Mouse (Mus musculus) embryonic facial prominence, embryonic 14.5 days (tissue): ENCODE measurements around the gene Gm17387. TPM values are rescaled to one million over a fixed set of nuclear protein-coding genes. Genes with fewer than 3 reads are reported as not detected.

Source experiments
- ATAC-seq: fragments of 200-750 bp; cut with Nextera tagmentation; 2 replicates; pipeline ENCODE4 v1.8.0; 2017; ENCODE audit warnings: low read depth, moderate number of reproducible peaks, moderate TSS enrichment
- DNase-seq: peaks from one replicate; pipeline ENCODE4 v3.0.0-alpha.2; 2015; ENCODE audit warnings: low spot score
- H3K27ac ChIP-seq: fragments of 300-500 bp; sonication (generic); replicated peaks from 2 replicates; pipeline ENCODE4 v1.5.1; 2014; ENCODE audit warnings: low read depth, mild to moderate bottlenecking, low read length, moderate library complexity
- H3K27me3 ChIP-seq: fragments of 300-500 bp; sonication (generic); replicated peaks from 2 replicates; pipeline ENCODE4 v1.6.1; 2014; ENCODE audit warnings: low read length; ENCODE audit not compliant: control insufficient read depth, insufficient read depth
- H3K36me3 ChIP-seq: fragments of 300-500 bp; sonication (generic); 2 replicates; pipeline ENCODE4 v1.6.1; 2014; ENCODE audit warnings: low read length, mixed read lengths; ENCODE audit not compliant: control insufficient read depth, insufficient read depth
- H3K4me1 ChIP-seq: fragments of 300-500 bp; sonication (generic); 2 replicates; pipeline ENCODE4 v1.6.1; 2014; ENCODE audit warnings: antibody characterized with exemption, low read length; ENCODE audit not compliant: control insufficient read depth, insufficient read depth
- H3K4me2 ChIP-seq: fragments of 300-500 bp; sonication (generic); 2 replicates; pipeline ENCODE4 v1.6.1; 2014; ENCODE audit warnings: low read depth, mild to moderate bottlenecking, low read length, moderate library complexity, mixed read lengths
- H3K4me3 ChIP-seq: fragments of 300-500 bp; sonication (generic); 2 replicates; pipeline ENCODE4 v1.5.1; 2014; ENCODE audit warnings: low read depth, mild to moderate bottlenecking, low read length
- H3K9ac ChIP-seq: fragments of 300-500 bp; sonication (generic); 2 replicates; pipeline ENCODE4 v1.6.1; 2014; ENCODE audit warnings: low read depth, mild to moderate bottlenecking, low read length, moderate library complexity, mixed read lengths
- H3K9me3 ChIP-seq: fragments of 300-500 bp; sonication (generic); 2 replicates; pipeline ENCODE4 v1.6.1; 2016; ENCODE audit warnings: low read length; ENCODE audit not compliant: control insufficient read depth
- WGBS: fragments of 180-500 bp; shearing (Covaris S2); extraction: QIAGEN DNeasy Blood & Tissue Kit; methylation state at CpG from one replicate; pipeline ENCODE4 v1.1.7; 2014; 5-methylcytosine and 5-hydroxymethylcytosine counted together
- polyA plus RNA-seq: library from polyadenylated mRNA; unstranded; fragments of >200 nt; fragmentation: Nextera tagmentation; extraction: Ambion mirVana; gene quantifications from 2 replicates; pipeline ENCODE4 v1.2.1, GENCODE M21; 2014

The Gm17387 gene
- polyA plus RNA-seq, 1 experiment from 2014 or later, result not detected

DNA sequence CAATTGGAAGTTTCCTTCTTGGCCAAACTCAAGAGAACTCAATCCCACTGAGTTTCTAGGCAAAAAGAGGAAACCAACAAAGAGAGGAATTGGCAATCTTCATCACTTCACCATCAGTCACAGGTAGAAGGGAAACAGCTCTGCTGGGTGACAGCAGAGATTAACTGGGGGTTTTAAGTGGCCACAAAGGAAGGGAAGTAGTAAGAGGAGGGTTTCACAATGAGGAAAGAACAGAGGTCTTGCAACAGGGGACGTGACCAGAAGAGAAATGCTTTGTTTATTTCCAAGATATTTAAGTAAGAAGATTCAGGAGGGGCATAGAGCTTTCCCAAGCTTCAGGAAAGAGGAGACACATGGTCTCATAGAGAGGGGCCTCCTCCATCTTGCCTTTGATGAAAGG is 31.1 kb upstream of the Gm17387 start:
- no peak overlapping the region for H3K4me3 ChIP-seq
- DNase-seq (no peak), ATAC-seq (no peak)
- no peaks in the 10 kb centered on the region for H3K9me3 ChIP-seq
- WGBS, result 72% methylated on average over 1 of the region's 1 CpGs
- H3K27me3 ChIP-seq, result no peaks in the 10 kb centered on the region
- no peaks in the 10 kb centered on the region for H3K4me1 ChIP-seq
- H3K9ac ChIP-seq, result no peak overlapping the region
- H3K4me2 ChIP-seq, result no peak overlapping the region
- H3K36me3 ChIP-seq, result no peaks in the 10 kb centered on the region
- H3K27ac ChIP-seq, result no peak overlapping the region

DNA sequence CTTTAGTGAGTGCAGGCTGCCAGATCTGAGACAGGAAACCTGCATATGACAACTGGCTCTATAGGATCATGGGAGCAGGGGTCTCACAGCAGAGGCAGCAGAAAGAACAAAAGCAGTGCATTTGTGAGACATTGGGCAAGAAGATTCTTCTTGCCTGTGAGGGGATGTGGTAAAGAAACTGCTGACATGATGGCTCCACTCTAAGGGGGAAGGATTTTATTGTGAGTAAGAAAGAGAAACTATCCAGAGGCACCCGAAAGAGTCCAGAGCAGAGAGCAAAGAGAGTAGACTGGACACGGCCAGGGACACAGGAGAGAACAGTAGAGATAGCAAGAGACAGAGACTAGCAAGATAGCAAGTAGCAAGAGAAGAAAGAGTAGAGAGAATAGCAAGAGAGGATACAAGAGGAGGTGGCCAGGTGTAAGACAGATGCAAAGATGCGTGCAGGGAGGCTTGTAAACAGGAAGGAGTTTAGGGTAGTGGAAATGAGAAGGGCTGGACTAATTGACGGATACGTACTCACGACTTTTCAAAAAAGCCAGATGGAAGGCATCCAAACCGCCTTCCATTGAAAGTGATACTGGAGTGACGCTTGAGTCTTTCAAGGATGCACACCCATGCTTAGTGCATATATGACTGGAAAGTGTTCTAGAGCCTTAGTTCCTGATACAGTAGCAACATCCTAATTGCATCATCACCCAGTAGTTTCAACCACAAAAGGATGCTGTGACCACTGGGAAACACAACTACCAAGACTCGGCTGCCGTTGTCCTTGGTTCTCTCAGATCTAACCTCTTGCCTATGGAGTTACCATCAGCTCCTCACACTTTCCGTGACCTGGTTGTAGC is 29.9 kb upstream of the Gm17387 start:
- no peaks in the 10 kb centered on the region for H3K9me3 ChIP-seq
- H3K27me3 ChIP-seq, result no peaks in the 10 kb centered on the region
- 81% methylated on average over 11 of the region's 11 CpGs for WGBS
- no peak overlapping the region for H3K27ac ChIP-seq
- H3K4me3 ChIP-seq, result no peak overlapping the region
- DNase-seq (no peak), ATAC-seq (no peak)
- no peaks in the 10 kb centered on the region for H3K4me1 ChIP-seq
- H3K9ac ChIP-seq, result no peak overlapping the region
- no peak overlapping the region for H3K4me2 ChIP-seq
- no peaks in the 10 kb centered on the region for H3K36me3 ChIP-seq

DNA sequence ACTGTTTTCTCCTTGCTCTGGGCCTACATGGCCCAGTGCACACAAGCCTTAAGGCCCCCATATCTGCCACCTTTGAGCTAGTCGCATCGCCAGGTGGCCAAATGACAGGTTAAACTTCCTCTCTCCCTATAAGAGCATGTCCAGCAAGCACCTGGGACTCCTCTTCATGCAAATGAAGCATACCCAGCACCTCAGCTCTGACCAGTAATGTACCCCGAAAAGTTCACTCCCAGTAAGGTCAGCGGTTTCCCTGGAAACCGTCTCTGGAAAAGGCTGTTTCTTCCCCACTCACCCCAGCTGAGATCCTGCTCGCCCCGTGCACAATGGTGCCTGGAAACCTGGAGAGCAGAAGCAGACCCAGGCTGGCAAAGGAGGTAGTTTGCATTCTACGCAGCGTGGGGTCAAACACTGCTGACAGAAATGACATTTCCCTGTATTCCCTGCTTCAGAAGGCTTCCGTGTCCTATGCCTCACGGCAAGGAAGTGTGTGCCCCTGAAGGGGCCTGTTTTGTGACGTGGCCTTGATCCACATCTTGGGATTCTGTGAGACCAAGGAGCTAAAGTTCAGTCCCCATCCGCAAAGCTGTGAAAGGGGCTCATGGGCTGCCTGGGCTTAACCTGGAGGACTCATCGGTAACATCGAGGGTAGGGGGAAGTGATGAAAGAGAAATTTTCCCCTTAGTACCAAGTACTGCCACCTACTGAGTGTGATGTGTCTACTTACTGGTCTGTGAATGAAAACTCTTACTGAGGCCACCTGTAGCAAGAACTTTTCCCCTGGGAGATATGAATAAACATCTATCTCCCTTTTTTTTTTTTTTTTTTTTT is 27.8 kb upstream of the Gm17387 start:
- Histone ChIP-seq H3K9me3 (no peaks in the 10 kb centered on the region), H3K4me1 (no peaks in the 10 kb centered on the region), H3K9ac (no peak overlapping the region), H3K4me2 (no peak overlapping the region), H3K27me3 (no peaks in the 10 kb centered on the region), H3K4me3 (no peak overlapping the region), H3K27ac (no peak overlapping the region), H3K36me3 (no peaks in the 10 kb centered on the region)
- DNase-seq (no peak), ATAC-seq (no peak)
- 69% methylated on average over 15 of the region's 15 CpGs for WGBS

DNA sequence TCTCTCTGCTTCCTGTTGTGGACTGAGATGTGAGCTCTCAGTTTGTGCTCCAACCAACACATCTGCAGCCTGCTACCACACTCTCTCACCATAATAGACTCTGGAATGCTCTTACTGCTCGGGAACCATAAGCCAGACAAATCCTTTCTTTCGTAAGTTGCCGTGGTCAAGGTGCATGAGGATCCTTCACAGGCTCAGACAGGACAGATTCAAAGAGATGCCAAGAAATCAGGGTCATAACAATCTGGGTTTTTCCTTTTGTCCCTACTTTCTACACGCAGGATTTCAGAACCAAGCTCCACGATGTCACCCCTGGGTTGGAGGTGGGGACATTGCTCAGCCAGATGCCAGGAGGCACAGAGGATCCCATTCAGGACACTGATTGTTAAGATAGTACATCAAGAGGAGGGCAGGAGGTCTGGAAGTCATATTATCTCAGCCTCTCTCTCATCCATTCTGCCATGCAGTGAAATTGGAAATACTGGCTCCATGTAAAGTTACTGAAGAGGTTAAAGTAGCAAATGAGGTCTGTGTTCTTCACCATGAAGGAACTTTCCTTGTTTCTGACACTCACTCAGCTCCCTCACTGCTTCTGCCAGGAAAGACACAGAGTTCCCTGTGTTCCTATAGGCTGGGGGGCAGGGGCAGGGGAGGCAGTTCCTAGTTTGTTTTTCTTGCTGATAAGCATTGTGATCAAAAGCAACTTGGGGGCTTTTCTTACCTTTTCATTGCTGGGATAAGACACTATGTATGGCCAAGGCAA is 25.5 kb upstream of the Gm17387 start:
- no peaks in the 10 kb centered on the region for H3K36me3 ChIP-seq
- ATAC-seq (no peak), DNase-seq (no peak)
- H3K27me3 ChIP-seq, result no peaks in the 10 kb centered on the region
- H3K4me2 ChIP-seq, result no peak overlapping the region
- 83% methylated on average over 5 of the region's 5 CpGs for WGBS
- no peak overlapping the region for H3K9ac ChIP-seq
- no peaks in the 10 kb centered on the region for H3K9me3 ChIP-seq
- H3K4me1 ChIP-seq, result peaks cover 3% of the 10 kb centered on the region; the same call in 1 of the 2 replicates
- no peak overlapping the region for H3K4me3 ChIP-seq
- H3K27ac ChIP-seq, result no peak overlapping the region

DNA sequence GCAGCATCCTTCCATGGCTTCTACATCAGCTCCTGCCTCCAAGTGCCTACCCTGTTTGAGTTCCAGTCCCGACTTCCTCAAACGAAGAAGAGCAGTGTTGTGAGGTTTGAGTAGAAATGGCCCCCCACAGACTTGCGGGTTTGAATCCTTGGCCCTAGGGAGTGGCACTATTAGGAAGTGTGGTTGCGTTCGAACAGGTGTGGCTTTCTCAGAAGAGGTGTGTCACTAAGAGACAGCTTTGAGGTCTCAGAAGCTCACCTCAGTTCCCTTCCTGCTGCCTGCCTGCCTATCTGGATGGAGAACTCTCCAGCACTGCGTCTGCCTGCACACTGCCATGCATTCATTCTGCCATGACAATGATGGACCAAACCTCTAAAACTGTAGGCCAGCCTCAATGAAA is 22.5 kb upstream of the Gm17387 start:
- no peak for ATAC-seq
- WGBS, result 90% methylated on average over 6 of the region's 6 CpGs
- H3K27ac ChIP-seq, result no peak overlapping the region

DNA sequence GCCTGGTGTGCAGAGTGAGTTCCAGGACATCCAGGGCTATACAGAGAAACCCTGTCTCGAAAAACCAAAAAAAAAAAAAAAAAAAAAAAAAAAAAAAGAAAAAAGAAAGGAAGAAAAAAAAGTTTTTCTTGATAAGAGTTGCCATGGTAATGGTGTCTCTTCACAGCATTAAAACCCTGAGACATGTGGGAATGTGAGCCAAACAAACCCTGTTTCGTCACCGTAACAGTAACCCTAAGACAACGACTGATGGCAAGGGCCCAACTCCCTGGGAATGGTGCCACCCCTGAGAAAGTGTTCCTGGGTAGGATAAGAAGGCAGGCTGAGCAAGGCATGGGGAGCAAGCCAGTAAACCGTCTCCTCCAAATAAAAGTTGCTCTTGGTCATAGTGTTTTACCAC is 22.0 kb upstream of the Gm17387 start:
- peaks cover 8% of the 10 kb centered on the region; the same call in 1 of the 2 replicates for H3K4me1 ChIP-seq
- DNase-seq (no peak), ATAC-seq (no peak)
- no peak overlapping the region for H3K4me3 ChIP-seq
- no peak overlapping the region for H3K9ac ChIP-seq
- H3K4me2 ChIP-seq, result no peak overlapping the region
- H3K27ac ChIP-seq, result no peak overlapping the region
- no peaks in the 10 kb centered on the region for H3K27me3 ChIP-seq
- H3K36me3 ChIP-seq, result no peaks in the 10 kb centered on the region
- H3K9me3 ChIP-seq, result no peaks in the 10 kb centered on the region
- 76% methylated on average over 5 of the region's 5 CpGs for WGBS

More for the DNA sequence above, 22.5 kb upstream of the Gm17387 start:
- H3K4me1 ChIP-seq, result peaks cover 8% of the 10 kb centered on the region; the same call in 1 of the 2 replicates
- H3K27me3 ChIP-seq, result no peaks in the 10 kb centered on the region
- H3K9ac ChIP-seq, result no peak overlapping the region
- H3K4me2 ChIP-seq, result no peak overlapping the region
- DNase-seq, result no peak
- H3K36me3 ChIP-seq, result no peaks in the 10 kb centered on the region
- no peak overlapping the region for H3K4me3 ChIP-seq
- H3K9me3 ChIP-seq, result no peaks in the 10 kb centered on the region

DNA sequence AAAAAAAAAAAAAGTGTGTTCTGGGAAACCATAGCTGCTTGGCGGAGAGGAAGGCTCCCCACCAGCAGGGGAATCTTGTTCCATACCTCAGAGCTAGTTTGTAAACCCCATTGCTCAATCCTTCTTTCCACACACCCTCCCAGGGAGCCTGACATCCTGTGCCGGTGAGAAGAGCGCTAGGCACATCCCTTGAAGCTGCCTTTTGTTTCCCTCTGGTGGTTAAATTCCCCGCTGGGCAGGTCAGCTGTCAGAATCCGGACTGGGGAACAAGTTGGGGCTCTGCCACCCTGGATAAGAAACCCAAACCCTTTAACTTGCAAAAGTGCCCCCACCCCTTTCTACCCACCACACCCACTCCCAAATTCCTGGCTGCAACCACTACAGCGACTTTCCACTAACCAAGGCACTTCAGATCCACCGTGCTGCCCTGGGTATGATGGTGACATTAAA is 20.6 kb upstream of the Gm17387 start:
- peaks cover 8% of the 10 kb centered on the region; the same call in 1 of the 2 replicates for H3K4me1 ChIP-seq
- H3K9me3 ChIP-seq, result no peaks in the 10 kb centered on the region
- no peak overlapping the region for H3K4me3 ChIP-seq
- peak overlapping the region; percentile 59 for H3K4me2 ChIP-seq
- peak; percentile 71 for DNase-seq
- 4% methylated on average over 7 of the region's 7 CpGs for WGBS
- peak; percentile 61 for ATAC-seq
- H3K27ac ChIP-seq, result 0 out of 2 replicates have a peak overlapping the region, but pooled peaks have one; percentile 8
- no peaks in the 10 kb centered on the region for H3K36me3 ChIP-seq
- peak overlapping the region; percentile 38; the same call in 1 of the 2 replicates for H3K9ac ChIP-seq
- no peaks in the 10 kb centered on the region for H3K27me3 ChIP-seq
